Mouse (Mus musculus) embryonic facial prominence, embryonic 10.5 days (tissue): ENCODE results near the gene Tbc1d8. TPM values are rescaled to one million over a fixed set of nuclear protein-coding genes. Genes with fewer than 3 reads are reported as not detected.
A peak's percentile ranks its signal among the peaks of the same experiment; 100 is the strongest.

Experiments
- DNase-seq: peaks from one replicate; pipeline ENCODE4 v3.0.0-alpha.2; 2017; ENCODE audit warnings: low spot score
- H3K27ac ChIP-seq: fragments of 300-500 bp; sonication (generic); replicated peaks from 2 replicates; pipeline ENCODE4 v1.5.1; 2016; ENCODE audit warnings: mild to moderate bottlenecking
- H3K27me3 ChIP-seq: fragments of 300-500 bp; sonication (generic); replicated peaks from 2 replicates; pipeline ENCODE4 v1.6.1; 2016; ENCODE audit warnings: low read depth, mild to moderate bottlenecking; ENCODE audit not compliant: poor library complexity, severe bottlenecking
- H3K36me3 ChIP-seq: fragments of 300-500 bp; sonication (generic); replicated peaks from 2 replicates; pipeline ENCODE4 v1.6.1; 2016; ENCODE audit warnings: mild to moderate bottlenecking, moderate library complexity
- H3K4me1 ChIP-seq: fragments of 300-500 bp; sonication (generic); 2 replicates; pipeline ENCODE4 v1.6.1; 2016
- H3K4me3 ChIP-seq: fragments of 300-500 bp; sonication (generic); 2 replicates; pipeline ENCODE4 v1.5.1; 2016; ENCODE audit warnings: mild to moderate bottlenecking, moderate library complexity
- H3K9me3 ChIP-seq: fragments of 300-500 bp; sonication (generic); 2 replicates; pipeline ENCODE4 v1.6.1; 2016; ENCODE audit warnings: mild to moderate bottlenecking
- WGBS: fragments of 180-500 bp; shearing (Covaris S2); methylation state at CpG from one replicate; pipeline ENCODE4 v1.1.7; 2016; 5-methylcytosine and 5-hydroxymethylcytosine counted together
- polyA plus RNA-seq: library from polyadenylated mRNA; unstranded; fragments of >200 nt; fragmentation: Nextera tagmentation; extraction: Ambion mirVana; gene quantifications from 2 replicates; pipeline ENCODE4 v1.2.1, GENCODE M21; 2016

Tbc1d8 gene
- polyA plus RNA-seq, 1 experiment from 2014 or later = 5.2 TPM

DNA sequence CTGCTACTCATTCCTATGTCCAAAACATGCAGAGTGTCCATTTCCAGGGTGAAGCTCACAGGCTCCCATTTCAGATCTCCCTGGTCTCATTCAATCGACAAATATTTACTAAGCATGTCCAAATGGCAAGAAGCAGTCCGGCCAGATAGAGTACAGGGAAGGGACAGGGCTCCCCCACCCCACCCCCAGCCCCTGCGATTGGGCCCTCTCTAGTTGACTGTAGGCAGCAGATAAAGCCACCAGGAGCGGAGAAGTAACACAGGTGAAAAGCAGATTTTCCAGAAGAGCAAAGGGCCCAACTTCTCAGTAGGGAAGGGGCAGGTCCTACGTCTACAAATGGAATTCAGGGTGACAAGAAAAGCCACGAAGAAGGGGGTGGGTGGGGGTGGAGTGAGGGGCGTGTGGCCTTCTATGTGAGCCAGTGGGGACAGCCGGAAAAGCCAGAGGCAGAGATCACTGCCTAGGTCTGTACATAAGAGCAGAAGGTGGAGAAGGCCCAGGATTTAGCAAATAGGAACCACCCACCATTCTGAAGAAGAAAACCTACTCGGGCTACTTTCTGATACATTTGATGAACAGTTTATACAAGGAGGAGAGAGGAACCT, 7.2 kb downstream of the Tbc1d8 start:
- Histone ChIP-seq H3K9me3 (peaks cover 4% of the 10 kb centered on the region; the same call in 1 of the 2 replicates), H3K36me3 (no peaks in the 10 kb centered on the region), H3K27me3 (peaks cover 7% of the 10 kb centered on the region), H3K4me3 (no peak overlapping the region), H3K27ac (no peak overlapping the region), H3K4me1 (no peaks in the 10 kb centered on the region)
- no peak for DNase-seq
- WGBS = 79% methylated on average over 9 of the region's 9 CpGs

DNA sequence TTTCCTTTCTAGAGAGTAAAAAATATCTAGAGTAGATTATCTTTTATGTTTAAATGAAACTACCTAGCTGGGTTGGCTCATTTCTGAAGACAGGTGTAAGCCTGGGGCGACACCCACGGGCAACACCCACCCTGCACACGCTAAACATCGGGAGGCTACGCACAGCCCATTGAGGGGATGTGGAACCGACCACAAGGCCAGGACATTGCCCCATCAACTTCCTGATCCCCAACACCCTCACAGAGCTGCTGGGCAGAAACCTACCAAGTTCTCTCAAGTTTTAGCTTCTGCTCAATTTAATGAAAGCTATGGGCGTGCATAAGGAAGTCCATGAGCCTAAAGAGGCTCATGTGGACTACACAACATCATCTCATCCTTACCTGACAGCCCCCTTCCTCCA, 9.6 kb downstream of the Tbc1d8 start:
- Histone ChIP-seq H3K36me3 (no peaks in the 10 kb centered on the region), H3K27me3 (no peaks in the 10 kb centered on the region), H3K4me1 (no peaks in the 10 kb centered on the region), H3K4me3 (no peak overlapping the region), H3K9me3 (no peaks in the 10 kb centered on the region), H3K27ac (no peak overlapping the region)
- no peak for DNase-seq
- 88% methylated on average over 7 of the region's 7 CpGs for WGBS

DNA sequence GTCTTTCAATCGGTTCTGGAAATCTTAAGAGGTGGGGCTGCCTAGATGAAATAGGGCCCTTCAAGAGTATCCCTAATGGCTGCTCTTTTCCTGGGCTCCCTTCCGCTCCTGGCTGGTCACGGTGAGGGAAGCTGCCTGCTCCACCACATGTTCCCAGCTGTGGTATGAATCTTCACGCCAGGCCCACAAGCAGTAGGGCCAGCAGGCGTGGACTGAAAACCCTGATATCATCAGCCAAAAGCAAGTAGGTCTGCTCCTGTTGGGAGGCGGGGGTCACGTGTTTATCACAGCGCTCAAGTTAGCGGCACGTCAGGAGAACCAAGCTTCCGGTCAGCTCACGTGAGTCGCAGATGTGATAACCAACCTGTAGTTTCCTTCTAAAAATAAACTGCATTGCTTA, 12.0 kb downstream of the Tbc1d8 start:
- Histone ChIP-seq H3K4me1 (no peaks in the 10 kb centered on the region), H3K27ac (no peak overlapping the region), H3K9me3 (no peaks in the 10 kb centered on the region), H3K4me3 (no peak overlapping the region), H3K27me3 (no peaks in the 10 kb centered on the region), H3K36me3 (no peaks in the 10 kb centered on the region)
- DNase-seq = no peak
- WGBS = 95% methylated on average over 13 of the region's 13 CpGs

DNA sequence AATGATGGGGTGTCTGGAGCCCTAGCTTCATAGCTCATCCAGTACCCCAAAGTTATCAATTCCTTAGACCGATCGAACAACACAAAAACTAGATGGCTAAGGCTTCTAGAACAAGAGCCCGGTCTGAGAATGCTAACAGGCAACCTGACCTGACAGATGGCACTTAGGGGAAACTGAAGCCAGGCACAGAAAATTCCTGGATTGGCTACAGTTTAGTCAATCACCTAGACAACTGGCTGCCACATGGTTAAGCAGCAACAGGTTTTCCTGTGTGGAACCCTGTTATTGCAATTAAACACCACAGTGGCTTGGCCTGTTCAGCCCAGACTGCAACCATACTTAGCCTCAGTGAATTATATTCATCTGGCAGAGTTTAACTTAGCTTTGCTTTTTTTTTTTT, 13.8 kb downstream of the Tbc1d8 start:
- peak; percentile 23 for DNase-seq
- 0 out of 2 replicates have a peak, but pooled peaks cover 3% of the 10 kb centered on the region for H3K4me1 ChIP-seq
- no peaks in the 10 kb centered on the region for H3K9me3 ChIP-seq
- H3K36me3 ChIP-seq = no peaks in the 10 kb centered on the region
- H3K4me3 ChIP-seq = no peak overlapping the region
- 94% methylated on average over 3 of the region's 3 CpGs for WGBS
- H3K27me3 ChIP-seq = no peaks in the 10 kb centered on the region
- H3K27ac ChIP-seq = no peak overlapping the region

DNA sequence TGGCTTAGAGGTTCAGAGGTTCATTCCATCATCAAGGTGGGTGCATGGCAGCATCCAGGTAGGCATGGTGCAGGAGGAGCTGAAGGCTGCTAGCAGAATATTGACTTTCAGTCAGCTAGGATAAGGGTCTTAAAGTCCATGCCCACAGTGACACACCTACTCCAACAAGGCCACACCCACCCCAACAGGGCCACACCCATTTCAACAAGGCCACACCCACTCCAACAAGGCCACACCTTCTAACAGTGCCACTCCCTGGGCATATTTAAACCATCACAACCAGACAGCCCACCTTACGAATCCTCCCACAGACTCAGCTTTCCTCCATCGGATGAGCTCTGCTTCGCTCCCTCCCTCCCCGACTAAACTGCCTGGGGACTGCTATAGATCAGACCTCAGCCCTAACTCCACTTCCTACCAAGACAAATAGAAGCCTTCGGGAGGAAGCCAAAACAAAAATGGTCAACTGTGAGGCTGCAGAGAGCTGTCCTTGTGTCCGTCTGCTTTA, 15.6 kb downstream of the Tbc1d8 start:
- DNase-seq = no peak
- 87% methylated on average over 6 of the region's 6 CpGs for WGBS
- no peaks in the 10 kb centered on the region for H3K36me3 ChIP-seq
- 0 out of 2 replicates have a peak, but pooled peaks cover 3% of the 10 kb centered on the region for H3K4me1 ChIP-seq
- no peak overlapping the region for H3K27ac ChIP-seq
- H3K27me3 ChIP-seq = no peaks in the 10 kb centered on the region
- no peaks in the 10 kb centered on the region for H3K9me3 ChIP-seq
- no peak overlapping the region for H3K4me3 ChIP-seq

DNA sequence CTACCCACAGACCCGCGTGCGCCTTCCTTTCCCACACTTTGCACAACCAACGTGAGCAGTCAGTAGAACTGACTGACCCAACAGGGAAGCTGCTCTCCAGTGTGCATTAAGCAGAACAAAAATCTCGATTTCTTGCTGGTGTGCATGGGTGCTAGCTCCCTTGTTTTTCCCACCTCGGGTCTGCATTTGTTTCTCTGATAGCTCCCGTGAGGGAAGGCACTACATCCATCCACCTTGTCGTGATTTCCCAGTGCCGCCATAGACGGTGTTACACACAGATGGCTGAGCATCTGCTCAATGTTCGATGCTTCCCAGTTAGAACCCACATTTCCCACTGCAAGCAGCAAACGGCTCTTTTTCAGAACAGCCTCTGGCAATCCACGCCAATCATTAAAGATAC, 16.5 kb downstream of the Tbc1d8 start:
- Histone ChIP-seq H3K4me3 (no peak overlapping the region), H3K36me3 (no peaks in the 10 kb centered on the region), H3K27ac (no peak overlapping the region), H3K9me3 (no peaks in the 10 kb centered on the region), H3K4me1 (0 out of 2 replicates have a peak, but pooled peaks cover 3% of the 10 kb centered on the region), H3K27me3 (no peaks in the 10 kb centered on the region)
- DNase-seq = no peak
- 87% methylated on average over 13 of the region's 13 CpGs for WGBS

DNA sequence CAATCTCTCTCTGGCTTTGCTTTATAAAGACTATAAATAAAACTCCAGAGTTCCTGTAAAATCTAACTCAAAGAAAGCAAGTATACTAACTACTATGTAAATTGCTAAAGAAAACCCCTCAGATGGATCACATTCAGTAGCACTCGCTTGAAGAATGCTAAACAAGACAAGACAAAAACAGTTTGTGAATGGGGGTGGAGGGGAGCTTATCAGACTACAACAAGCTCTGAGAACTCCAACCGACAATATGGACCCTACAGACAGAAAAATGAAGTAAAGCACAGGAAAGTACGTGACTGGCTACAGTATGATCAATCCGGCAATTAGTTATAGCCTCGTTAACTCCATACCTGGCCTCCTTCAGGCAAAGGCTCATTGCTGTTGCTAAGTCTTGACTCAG, 18.1 kb downstream of the Tbc1d8 start:
- Histone ChIP-seq H3K9me3 (no peaks in the 10 kb centered on the region), H3K4me1 (peaks cover 7% of the 10 kb centered on the region; the same call in 1 of the 2 replicates), H3K36me3 (no peaks in the 10 kb centered on the region), H3K4me3 (no peak overlapping the region), H3K27ac (no peak overlapping the region), H3K27me3 (no peaks in the 10 kb centered on the region)
- WGBS = 76% methylated on average over 5 of the region's 5 CpGs
- no peak for DNase-seq

DNA sequence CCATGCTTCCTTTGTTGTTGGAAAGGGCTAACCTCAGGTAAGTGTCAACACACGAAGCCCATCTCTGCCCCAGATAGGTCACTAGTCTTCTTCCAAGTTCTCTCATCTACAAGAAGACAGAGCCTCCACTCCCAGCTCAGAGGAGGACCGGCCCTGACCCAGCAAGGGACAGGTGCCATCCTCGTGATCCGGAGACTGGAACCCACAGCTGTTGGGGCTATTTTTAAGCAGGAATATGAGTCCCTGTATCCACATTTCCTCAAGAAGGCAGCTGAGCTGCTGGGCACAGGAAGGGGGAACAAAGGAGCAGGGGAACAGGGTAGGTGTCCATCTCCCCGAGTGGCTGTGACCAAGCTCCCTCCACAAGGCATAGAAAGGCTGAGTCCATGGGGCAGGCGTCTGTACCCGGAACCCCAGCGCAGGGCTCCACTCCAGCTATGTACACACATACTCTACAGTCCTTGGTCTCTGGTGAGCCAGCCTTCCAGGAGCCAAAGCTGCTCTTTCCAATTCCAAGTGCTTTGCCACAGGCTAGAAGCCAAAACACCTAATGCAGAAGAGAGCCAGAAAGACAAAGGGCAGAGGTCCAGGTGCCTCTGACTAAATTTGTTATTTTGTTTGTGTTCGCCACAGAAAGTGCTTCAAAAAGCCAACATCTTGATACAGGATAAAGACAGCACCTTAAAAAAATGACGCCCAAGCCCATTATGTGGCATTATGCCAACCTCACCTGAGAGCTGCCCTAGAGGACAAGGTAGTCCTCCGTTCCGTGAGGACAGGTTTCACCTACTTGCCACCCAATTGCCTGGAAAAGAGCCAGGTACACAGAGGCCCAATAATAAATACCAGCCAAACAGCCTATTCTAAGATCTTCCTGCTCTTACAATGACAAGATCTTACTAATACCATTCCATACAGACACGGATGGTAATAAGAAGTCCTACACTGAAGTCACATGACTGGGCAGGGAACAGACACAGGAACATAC, 20.4 kb downstream of the Tbc1d8 start:
- Histone ChIP-seq H3K27me3 (no peaks in the 10 kb centered on the region), H3K4me1 (peaks cover 24% of the 10 kb centered on the region; the same call in 1 of the 2 replicates), H3K27ac (no peak overlapping the region), H3K4me3 (no peak overlapping the region), H3K9me3 (no peaks in the 10 kb centered on the region), H3K36me3 (no peaks in the 10 kb centered on the region)
- 90% methylated on average over 13 of the region's 13 CpGs for WGBS
- no peak for DNase-seq

DNA sequence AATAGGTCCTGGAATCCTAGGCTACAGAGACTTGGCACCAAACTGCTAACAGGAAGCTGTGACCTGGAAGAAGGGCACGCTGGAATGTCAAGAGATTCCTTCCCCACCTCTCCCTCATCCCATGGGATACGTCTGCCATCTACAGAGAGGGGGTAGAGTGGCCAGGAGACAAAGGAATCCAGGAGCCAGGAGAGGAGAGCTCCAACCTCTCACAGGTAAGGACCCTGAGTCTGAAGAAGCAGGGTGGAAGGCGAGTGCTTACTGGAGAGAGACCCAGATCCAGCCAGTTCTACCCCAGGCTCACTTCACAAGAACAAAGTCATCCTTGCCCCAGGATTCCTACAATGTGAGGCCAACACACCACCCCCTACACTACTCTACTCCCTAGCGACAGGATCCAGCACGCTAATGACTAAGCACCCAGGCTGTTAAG, 22.1 kb downstream of the Tbc1d8 start:
- no peak for DNase-seq
- no peaks in the 10 kb centered on the region for H3K27me3 ChIP-seq
- no peak overlapping the region for H3K27ac ChIP-seq
- H3K9me3 ChIP-seq = no peaks in the 10 kb centered on the region
- H3K36me3 ChIP-seq = no peaks in the 10 kb centered on the region
- WGBS = 76% methylated on average over 5 of the region's 5 CpGs
- H3K4me1 ChIP-seq = peaks cover 24% of the 10 kb centered on the region; the same call in 1 of the 2 replicates
- H3K4me3 ChIP-seq = no peak overlapping the region

DNA sequence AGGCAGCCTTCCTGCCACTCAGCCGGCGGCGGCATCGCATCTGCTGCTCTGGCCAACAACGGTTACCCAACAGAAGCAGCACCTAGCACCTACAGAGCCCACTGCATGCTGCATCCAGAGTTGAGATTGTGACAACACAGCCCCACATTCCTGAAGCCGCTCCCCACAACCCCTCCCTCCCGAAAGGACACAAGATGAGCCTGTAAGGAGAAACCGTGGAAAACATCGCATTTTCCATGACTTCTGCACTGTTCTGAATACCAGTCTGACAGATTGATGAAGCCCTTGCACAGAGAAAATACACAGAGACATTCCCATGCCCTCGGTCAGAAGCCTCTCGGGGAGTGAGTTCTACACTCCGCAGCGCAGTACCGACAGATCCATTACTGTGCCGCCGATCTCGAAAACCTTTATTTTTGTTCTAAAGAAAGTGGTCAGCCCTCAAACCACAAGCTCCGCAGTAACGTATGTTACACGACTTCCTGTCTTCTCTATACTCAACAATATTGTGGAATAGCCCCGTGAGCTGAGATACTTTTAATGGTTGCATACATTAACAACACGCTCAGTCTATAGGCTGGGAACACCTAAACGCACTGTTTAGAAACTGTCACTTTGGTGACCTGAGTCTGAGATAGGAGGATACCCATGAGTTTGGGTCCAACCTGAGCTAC, 23.1 kb downstream of the Tbc1d8 start:
- Histone ChIP-seq H3K27me3 (no peaks in the 10 kb centered on the region), H3K36me3 (no peaks in the 10 kb centered on the region), H3K27ac (peak overlapping the region; percentile 44; the same call in 1 of the 2 replicates), H3K4me1 (peaks cover 26% of the 10 kb centered on the region), H3K9me3 (no peaks in the 10 kb centered on the region), H3K4me3 (no peak overlapping the region)
- DNase-seq = no peak
- WGBS = 90% methylated on average over 23 of the region's 23 CpGs

DNA sequence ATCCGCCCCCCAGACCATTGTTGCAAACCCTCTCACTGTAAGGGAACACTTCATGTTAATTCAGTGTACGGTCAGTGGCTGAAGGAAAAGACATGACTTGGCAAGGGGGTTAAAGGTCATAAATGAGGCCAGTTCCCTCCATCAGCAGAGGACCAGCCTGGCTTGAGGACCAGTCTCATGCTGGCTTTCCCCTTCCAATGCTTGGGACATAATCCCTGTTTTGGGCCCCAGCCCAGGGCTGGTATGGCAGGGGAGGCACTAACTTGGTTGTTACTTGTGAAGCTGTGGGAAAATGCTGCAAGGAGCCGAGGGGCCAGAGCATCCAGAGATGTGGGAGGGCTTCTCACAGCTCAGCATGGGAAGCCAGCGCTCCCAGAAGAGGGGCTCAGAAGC, 23.8 kb downstream of the Tbc1d8 start:
- 75% methylated on average over 4 of the region's 4 CpGs for WGBS
- no peaks in the 10 kb centered on the region for H3K27me3 ChIP-seq
- H3K36me3 ChIP-seq = no peaks in the 10 kb centered on the region
- no peaks in the 10 kb centered on the region for H3K9me3 ChIP-seq
- peaks cover 32% of the 10 kb centered on the region for H3K4me1 ChIP-seq
- peak overlapping the region; percentile 44; the same call in 1 of the 2 replicates for H3K27ac ChIP-seq
- H3K4me3 ChIP-seq = no peak overlapping the region
- DNase-seq = no peak

DNA sequence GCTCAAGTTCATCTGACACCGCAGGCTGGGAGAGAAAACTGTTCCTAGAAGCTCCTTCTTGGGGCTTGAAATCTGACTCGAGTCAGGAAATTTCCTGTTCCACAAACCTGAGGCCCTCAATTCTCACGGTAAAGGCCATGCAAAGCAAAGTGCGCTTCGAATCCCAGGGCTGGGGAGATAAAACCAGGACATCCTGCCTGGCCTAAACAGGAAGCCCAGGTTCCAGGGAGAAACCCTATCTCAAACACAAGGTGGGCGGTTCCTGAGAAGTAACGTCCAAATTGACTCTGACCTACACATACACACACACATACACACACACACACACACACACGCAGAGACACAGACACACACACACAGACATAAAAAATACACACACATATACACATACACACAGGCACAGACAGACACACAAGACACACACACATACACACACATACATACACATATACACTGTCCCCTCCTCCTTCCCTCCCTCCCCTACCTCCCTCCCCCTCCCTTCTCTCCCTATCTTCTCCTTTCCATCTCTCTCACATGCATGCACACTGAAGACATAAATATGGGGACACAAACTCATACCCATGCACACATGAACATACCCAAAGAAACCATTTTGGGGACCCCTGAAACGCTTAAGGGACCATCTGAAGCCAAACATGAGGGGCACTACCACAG, 24.3 kb downstream of the Tbc1d8 start:
- peaks cover 36% of the 10 kb centered on the region for H3K4me1 ChIP-seq
- WGBS = 79% methylated on average over 9 of the region's 9 CpGs
- no peak overlapping the region for H3K27ac ChIP-seq
- DNase-seq = no peak
- H3K27me3 ChIP-seq = no peaks in the 10 kb centered on the region
- no peak overlapping the region for H3K4me3 ChIP-seq
- no peaks in the 10 kb centered on the region for H3K9me3 ChIP-seq
- H3K36me3 ChIP-seq = no peaks in the 10 kb centered on the region
